In the genomic region with DNA sequence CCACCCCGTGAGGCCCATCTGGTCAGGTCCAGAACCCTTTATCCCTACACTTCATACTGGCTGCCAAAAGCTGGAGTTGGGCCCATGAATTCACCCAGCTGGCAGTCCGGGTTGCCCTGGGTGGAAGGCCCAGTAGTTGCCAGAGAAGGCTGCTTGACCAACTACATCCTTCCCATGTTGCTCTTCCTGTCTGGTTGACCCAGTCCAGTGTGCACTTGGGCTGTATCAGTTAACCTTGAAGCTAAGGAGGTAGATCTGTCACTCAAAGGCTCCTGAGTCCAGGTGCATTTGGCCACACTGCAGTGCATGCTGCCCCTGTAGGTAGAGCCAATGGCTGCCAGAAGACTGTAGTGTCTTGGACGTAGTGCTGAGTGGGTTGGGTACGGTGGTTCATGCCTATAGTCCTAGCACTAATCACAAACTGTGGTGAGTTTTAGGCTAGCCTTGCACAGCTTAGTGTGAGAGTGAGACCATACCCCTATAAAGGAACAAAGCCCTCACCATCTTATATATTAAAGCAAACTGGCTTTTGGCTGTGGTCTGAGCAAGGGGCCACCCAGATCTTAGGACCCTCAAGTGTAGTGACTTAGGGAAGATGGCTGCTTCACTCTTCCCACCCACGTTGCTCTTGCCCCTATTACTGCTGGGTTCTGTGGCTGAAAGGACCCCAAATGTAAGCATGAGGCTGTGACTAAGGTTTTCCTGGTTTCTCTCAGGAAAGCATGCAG, we compare ENCODE assay signal across 8 mouse cellular contexts. TPM values are rescaled to one million over a fixed set of nuclear protein-coding genes. Genes with fewer than 3 reads are reported as not detected.
A peak's percentile ranks its signal among the peaks of the same experiment; 100 is the strongest.
DNase-seq lines count a peak whose midpoint lies in the region; ATAC-seq and TF ChIP-seq lines count a peak whose summit lies in the region.

No protein-coding gene starts in this region.

- peak overlapping the region; percentile 66 for H3K9ac ChIP-seq in lung, embryonic 16.5 days (ENCODE audit: low read length)
- peak overlapping the region; percentile 84 for H3K9ac ChIP-seq in heart, embryonic 14.5 days (ENCODE audit: low read length)

- no peaks in the 10 kb centered on the region for H3K9me3 ChIP-seq in lung, embryonic 16.5 days (ENCODE audit: control insufficient read depth, low read length)
- H3K9me3 ChIP-seq in heart, embryonic 14.5 days (ENCODE audit: control insufficient read depth, low read length) = no peaks in the 10 kb centered on the region

- TF ChIP-seq CTCF in small intestine, adult 2 months (IDR thresholded peaks at IDR 0.05; ENCODE audit: extremely low read depth, insufficient read length, insufficient replicate concordance, low read depth, low read length) = no peak

- WGBS in lung, embryonic 16.5 days = 61% methylated on average over 5 of the region's 5 CpGs
- WGBS in heart, embryonic 14.5 days = 78% methylated on average over 5 of the region's 5 CpGs
- 37% methylated on average over 5 of the region's 5 CpGs for WGBS in small intestine, adult 2 months

- peak overlapping the region; percentile 91 for H3K4me2 ChIP-seq in lung, embryonic 16.5 days (ENCODE audit: low read depth, low read length)
- peak overlapping the region; percentile 96 for H3K4me2 ChIP-seq in heart, embryonic 14.5 days (ENCODE audit: low read length)

- peaks cover 9% of the 10 kb centered on the region for H3K36me3 ChIP-seq in lung, embryonic 16.5 days (ENCODE audit: control insufficient read depth, insufficient read depth, low read length)
- H3K36me3 ChIP-seq in heart, embryonic 14.5 days (ENCODE audit: control insufficient read depth, insufficient read depth, low read length) = peaks cover 21% of the 10 kb centered on the region; the same call in 1 of the 2 replicates
- H3K36me3 ChIP-seq in small intestine, adult 2 months (ENCODE audit: control insufficient read depth, insufficient read depth, low read length) = peaks cover 25% of the 10 kb centered on the region

- H3K4me3 ChIP-seq in lung, embryonic 16.5 days (ENCODE audit: low read length) = no peak overlapping the region
- no peak overlapping the region for H3K4me3 ChIP-seq in heart, embryonic 14.5 days (ENCODE audit: control insufficient read depth in 1 of 2, insufficient read depth in 1 of 2, low read depth in 1 of 2, low read length in 2 of 2)
- H3K4me3 ChIP-seq in small intestine, adult 2 months (ENCODE audit: low read depth, low read length) = peak overlapping the region; percentile 77

- DNase-seq in lung, postnatal 25 days (ENCODE audit: low spot score) = no peak
- peak; percentile 45 for DNase-seq in adrenal gland, postnatal 25 days
- peak; percentile 7 to 49 for DNase-seq in kidney, postnatal 4 days
- no peak for DNase-seq in frontal cortex, adult 2 months (ENCODE audit: extremely low spot score in 1 of 2, low spot score in 1 of 2)
- no peak for DNase-seq in cerebellum, postnatal 36 days

- peaks cover 12% of the 10 kb centered on the region for H3K4me1 ChIP-seq in lung, embryonic 16.5 days (replicated peaks; ENCODE audit: control insufficient read depth, insufficient read depth, low read length)
- peaks cover 21 to 31% of the 10 kb centered on the region in 2 experiments for H3K4me1 ChIP-seq in heart, embryonic 14.5 days (ENCODE audit: control insufficient read depth in 2 of 2, insufficient read depth in 2 of 2, low read length in 2 of 2)
- H3K4me1 ChIP-seq in small intestine, adult 2 months (ENCODE audit: control insufficient read depth, insufficient read depth, insufficient read length, low read length) = peaks cover 16% of the 10 kb centered on the region

- no peak for ATAC-seq in lung, embryonic 16.5 days (ENCODE audit: low read depth)
- no peak for ATAC-seq in heart, embryonic 14.5 days (ENCODE audit: insufficient number of reproducible peaks, insufficient read depth, low FRiP score, low read depth)

- TF ChIP-seq POLR2A in small intestine, adult 2 months (IDR thresholded peaks at IDR 0.05; ENCODE audit: low read depth, low read length) = no peak

- H3K27ac ChIP-seq in lung, embryonic 16.5 days (ENCODE audit: low read length) = peak overlapping the region; percentile 99
- H3K27ac ChIP-seq in heart, embryonic 14.5 days (replicated peaks in 1 of 2; ENCODE audit: control insufficient read depth in 1 of 2, insufficient read depth in 1 of 2, low read depth in 2 of 2, low read length in 2 of 2) = peak overlapping the region; percentile 96 to 99
- peak overlapping the region; percentile 97 for H3K27ac ChIP-seq in small intestine, adult 2 months (ENCODE audit: insufficient read depth, low read depth, low read length)

- no peaks in the 10 kb centered on the region for H3K27me3 ChIP-seq in lung, embryonic 16.5 days (ENCODE audit: control insufficient read depth, insufficient read depth, low read depth, low read length)
- H3K27me3 ChIP-seq in heart, embryonic 14.5 days (ENCODE audit: control insufficient read depth, insufficient read depth, low read length) = no peaks in the 10 kb centered on the region
- no peaks in the 10 kb centered on the region for H3K27me3 ChIP-seq in small intestine, adult 2 months (ENCODE audit: control insufficient read depth, insufficient read depth, low read length)

RNA-seq across cellular contexts. Expression of a gene that starts 1.5 kb away (rescaled TPM):
- polyA plus RNA-seq in lung, embryonic 16.5 days (2015; fragmentation: Nextera tagmentation; extraction: Ambion mirVana) = 10.1 and 11.2 TPM in 2 replicates
- total RNA-seq in adrenal gland, postnatal 25 days (2021) = 52.0 and 56.5 TPM in 2 replicates
- polyA plus RNA-seq in heart, embryonic 14.5 days (2014; fragmentation: Nextera tagmentation; extraction: Ambion mirVana) = 8.5 and 9.6 TPM in 2 replicates
- 124 and 220 TPM in 2 replicates for polyA plus RNA-seq in small intestine, adult 2 months (2012; rRNA removed)
- polyA plus RNA-seq in frontal cortex, adult 2 months (2012; rRNA removed) = 21.4 and 24.3 TPM in 2 replicates

Comparison
In these comparisons a context has a peak if more than half of its experiments do, and no peak if none do; other contexts are left out.
1. DNase-seq: peak in adrenal gland, postnatal 25 days (single experiment) and kidney, postnatal 4 days (2 of 2); none in lung, postnatal 25 days (single experiment), frontal cortex, adult 2 months (0 of 2) and cerebellum, postnatal 36 days (0 of 2).
2. Peak in every context shown above with its lines, with median percentiles within 50 percentile points of each other: H3K27ac ChIP-seq.